Mouse (Mus musculus): ENCODE results near the gene Rbm25.
"Not testable (repeated sequence)": the region's sequence is repeated elsewhere in the genome, so short reads cannot be mapped to it uniquely, and the experiment has no call there.

GRCm38 (mm10) chr12:83620694-83621093, 10.3 kb upstream of the Rbm25 start:
- not testable (repeated sequence) for TF ChIP-seq CTCF, EP300 (IDR thresholded peaks at IDR 0.05; ENCODE audit: low read depth)
